Mouse (Mus musculus) cerebellum, postnatal 10 days (tissue): ENCODE measurements at regions not wholly inside any gene's neighbourhood (a gene's known extent, or its start where the extent isn't known, plus 50 kb on each side); places are given as distances from the start of the nearest gene placed in this dataset.

ENCODE experiments used
- DNase-seq, 2 experiments: peaks; one replicate each; pipeline ENCODE4 v3.0.0; 2021; ENCODE audit warnings: mixed read lengths in 2 of 2

DNA sequence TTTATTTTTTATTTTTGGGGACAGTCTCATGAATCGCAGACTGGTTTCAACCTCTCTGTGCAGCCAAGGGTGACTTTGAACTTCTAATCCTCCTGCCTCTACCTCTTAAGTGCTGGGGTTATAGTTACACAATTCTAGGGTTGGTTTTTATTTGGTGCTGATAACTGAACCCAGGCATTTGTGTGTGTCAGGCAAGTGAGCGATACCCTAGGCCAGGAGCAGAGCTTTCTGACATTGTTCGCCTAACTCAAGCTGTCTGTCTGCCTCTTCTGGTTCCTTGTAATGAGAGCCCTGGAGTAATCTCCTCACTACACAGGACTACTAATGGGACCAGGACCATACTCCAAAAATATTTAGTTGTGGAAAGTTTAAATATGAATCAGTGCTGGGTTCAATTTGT, 281.1 kb downstream of the Maf start:
- DNase-seq: no peak

DNA sequence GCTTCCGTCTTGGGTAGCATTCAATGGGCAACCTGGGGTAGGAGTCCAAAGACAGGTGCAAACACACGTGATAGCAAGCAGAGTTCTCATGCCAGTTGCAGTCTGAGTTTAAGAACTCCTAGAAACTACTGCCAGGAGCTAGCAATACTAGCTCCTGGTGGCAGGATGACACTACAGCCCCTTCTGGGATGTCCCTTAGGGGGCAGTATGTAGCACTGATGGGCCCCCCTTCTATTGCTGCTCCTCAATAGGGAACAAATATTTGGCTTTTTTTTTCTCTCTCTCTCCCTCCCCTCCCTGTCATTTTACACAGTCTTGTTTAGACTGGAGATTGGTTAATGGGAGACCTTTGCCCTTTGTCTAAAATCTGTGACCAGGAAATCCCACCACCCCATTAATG, 282.2 kb downstream of the Maf start:
- DNase-seq: no peak

- DNase-seq: no peak
These were observed 283.9 kb downstream of the Maf start for GRCm38 (mm10) chr8:115423682-115424081.

DNA sequence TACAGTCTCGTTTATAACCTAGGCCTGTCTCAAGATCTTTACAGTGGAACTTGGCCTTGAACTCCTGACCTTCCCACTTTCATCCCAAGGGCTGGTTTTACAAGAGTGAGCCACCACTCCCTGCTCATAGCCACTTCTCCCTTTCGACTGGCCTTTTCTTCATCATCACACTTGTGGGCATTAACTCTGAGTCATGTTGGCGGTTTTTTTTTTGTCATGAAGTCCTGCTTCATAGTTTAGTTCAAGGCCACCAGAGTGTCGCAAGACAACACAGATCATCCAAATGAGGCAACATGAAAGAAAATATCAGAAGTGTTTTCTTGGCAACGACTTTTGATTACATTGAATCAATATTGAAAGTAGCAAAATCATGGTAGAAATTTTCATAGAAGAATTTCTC, 284.5 kb downstream of the Maf start:
- no peak for DNase-seq

GRCm38 (mm10) chr8:115420536-115420935, 287.1 kb downstream of the Maf start:
- DNase-seq: no peak

DNA sequence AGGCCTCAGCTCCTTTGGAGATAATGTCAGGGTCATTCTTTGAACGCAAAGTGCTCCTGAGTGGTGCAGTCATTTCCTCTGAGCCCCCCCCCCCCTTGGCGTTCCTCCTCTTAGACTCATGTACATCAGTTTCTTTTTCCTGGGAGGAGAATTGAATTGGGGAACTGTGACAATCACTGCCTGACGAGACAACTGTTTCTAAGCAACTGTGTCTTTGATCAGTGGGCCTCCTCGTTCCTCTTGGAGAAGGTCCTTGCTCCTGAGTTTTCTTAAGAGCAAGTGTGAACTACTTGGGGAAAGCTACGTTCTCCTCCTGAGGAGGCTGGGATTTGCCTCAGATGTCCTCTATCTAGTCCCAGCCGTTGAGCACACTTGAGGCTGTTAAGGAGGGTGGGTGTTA, 287.5 kb downstream of the Maf start:
- no peak for DNase-seq

GRCm38 (mm10) chr8:115418056-115418455, 289.5 kb downstream of the Maf start:
- no peak for DNase-seq

GRCm38 (mm10) chr8:115414061-115414473, 293.5 kb downstream of the Maf start:
- peak in 1 of 2 experiments; percentile 12 for DNase-seq

DNA sequence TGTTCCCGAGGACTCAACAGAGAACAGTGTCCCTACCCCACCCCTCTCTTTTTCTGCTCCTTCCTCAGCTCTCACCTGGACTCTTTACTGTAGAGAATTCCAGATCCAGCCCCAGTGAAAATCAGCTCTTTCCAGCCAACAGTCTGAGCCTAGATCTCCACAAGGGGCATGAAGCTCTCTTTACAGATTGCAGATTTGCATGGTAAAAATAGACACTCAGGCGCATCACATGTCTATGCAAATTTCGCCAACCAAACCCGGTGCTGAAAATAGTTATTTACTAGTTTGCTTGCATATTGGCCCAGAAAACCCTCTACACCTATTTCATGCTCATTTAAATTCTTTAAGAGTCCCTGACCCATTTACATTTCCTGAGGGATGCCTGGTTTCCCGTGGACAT, 295.8 kb downstream of the Maf start:
- DNase-seq: no peak

DNA sequence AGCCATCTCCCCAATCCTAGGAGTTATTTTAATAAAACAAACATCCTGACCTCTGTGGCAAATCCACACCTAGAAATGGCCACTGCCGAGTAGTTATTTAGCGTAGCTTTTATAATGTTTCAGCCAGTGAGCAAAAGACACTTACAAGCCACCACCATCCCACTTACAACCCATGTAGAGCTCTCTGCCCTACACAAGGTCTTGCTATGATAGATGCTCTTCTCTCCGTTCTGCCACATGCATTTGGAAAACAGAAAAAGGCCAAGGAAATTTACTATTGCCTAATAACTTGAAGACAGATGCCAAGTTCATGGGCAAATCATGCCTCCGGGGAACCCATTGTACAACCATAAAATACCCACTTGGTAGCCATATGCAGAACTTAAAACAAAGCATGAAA, 296.5 kb downstream of the Maf start:
- DNase-seq: no peak

- no peak for DNase-seq
These were observed 297.4 kb downstream of the Maf start for GRCm38 (mm10) chr8:115410191-115410590.

- no peak for DNase-seq
These were observed 300.1 kb downstream of the Maf start for GRCm38 (mm10) chr8:115407535-115407934.

- DNase-seq: no peak
These were observed 304.0 kb downstream of the Maf start for GRCm38 (mm10) chr8:115403601-115404000.

DNA sequence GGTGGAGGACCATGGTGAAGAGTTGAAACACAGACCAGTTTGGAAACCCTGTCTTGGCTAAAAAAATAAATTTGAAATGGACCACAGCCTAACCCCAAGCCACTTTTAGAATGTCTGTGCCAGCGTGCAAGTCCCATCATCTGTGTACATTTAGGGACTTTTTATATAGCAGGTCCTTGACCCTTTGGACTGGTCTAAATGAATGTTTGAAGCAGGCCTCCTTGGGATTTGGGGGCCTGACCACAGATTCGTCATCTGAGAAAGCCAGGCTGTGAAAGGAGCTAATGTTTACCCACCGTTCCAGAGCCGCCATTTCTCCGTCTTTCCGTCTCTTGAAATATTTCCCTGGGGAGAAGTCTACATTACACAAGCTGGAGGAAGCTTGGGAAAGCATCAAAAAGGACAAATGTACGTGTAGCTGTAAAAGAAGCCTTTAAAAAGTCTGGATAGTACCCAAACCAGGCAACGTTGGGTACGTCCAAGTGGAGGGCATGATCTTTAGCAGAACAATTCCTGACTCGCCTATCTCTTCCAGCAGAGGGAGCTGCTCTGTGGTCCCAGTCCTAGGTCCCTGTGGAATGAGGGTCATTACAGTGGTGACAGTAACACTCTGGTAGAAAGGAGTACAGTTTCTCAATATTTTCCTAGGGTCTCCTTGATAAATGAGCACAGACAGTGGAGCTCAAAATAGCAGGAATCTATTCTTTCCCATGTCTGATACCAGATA, 305.0 kb downstream of the Maf start:
- DNase-seq: peak; percentile 60 to 63
